Mouse (Mus musculus): ENCODE measurements around the gene Uri1.

DNA sequence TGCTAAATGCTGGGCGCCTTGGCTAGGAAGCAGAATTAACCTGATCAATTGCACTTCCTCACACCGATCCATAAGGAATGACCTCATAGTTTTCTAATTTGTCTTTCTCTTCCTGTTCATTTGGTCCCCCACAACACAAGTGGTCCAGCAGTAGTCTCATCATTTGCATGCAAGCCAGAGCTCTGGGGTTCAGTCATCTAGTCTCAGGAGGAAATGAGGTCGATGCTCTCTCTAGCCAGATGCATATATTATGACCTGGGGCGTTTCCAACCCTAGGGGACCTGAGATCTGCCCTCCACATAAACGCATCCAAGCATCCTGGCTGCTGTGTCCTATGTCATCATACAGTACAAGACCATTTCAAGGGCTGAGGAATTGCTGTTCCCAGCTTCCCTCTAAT is 14.2 kb upstream of the Uri1 start:
- TF ChIP-seq POLR2A (IDR thresholded peaks at IDR 0.05; ENCODE audit: control insufficient read depth, extremely low read depth, insufficient read depth, low read length, poor library complexity): no peak
- no peak for TF ChIP-seq CTCF (IDR thresholded peaks at IDR 0.05; ENCODE audit: borderline replicate concordance, control insufficient read depth, extremely low read depth, insufficient read depth, low read length, poor library complexity)

Measured in thymus, adult 2 months (tissue).